Mouse (Mus musculus) midbrain, postnatal 0 days (tissue): ENCODE measurements around the gene Rtl8c. TPM values are rescaled to one million over a fixed set of nuclear protein-coding genes. Genes with fewer than 3 reads are reported as not detected.
A peak's percentile ranks its signal among the peaks of the same experiment; 100 is the strongest.
"Not testable (repeated sequence)": the region's sequence is repeated elsewhere in the genome, so short reads cannot be mapped to it uniquely, and the experiment has no call there.

Experiments used
- ATAC-seq: fragments of 200-750 bp; cut with Nextera tagmentation; 2 replicates; pipeline ENCODE4 v1.8.0; 2017; ENCODE audit warnings: moderate number of reproducible peaks, mild to moderate bottlenecking, moderate TSS enrichment, moderate library complexity; ENCODE audit not compliant: low FRiP score
- DNase-seq: peaks from one replicate; pipeline ENCODE4 v3.0.0-alpha.2; 2015; ENCODE audit warnings: low spot score
- H3K27ac ChIP-seq: fragments of 300-500 bp; sonication (generic); 2 replicates; pipeline ENCODE4 v1.5.1; 2014; ENCODE audit warnings: low read depth, mild to moderate bottlenecking, low read length, mixed read lengths
- H3K27me3 ChIP-seq: fragments of 300-500 bp; sonication (generic); 2 replicates; pipeline ENCODE4 v1.6.1; 2014; ENCODE audit warnings: low read length, control low read depth, mixed read lengths; ENCODE audit not compliant: insufficient read depth
- H3K36me3 ChIP-seq: fragments of 300-500 bp; sonication (generic); 2 replicates; pipeline ENCODE4 v1.6.1; 2014; ENCODE audit warnings: low read length, control low read depth, mixed read lengths; ENCODE audit not compliant: insufficient read depth
- H3K4me1 ChIP-seq: fragments of 300-500 bp; sonication (generic); 2 replicates; pipeline ENCODE4 v1.6.1; 2014; ENCODE audit warnings: mild to moderate bottlenecking, control low read depth, antibody characterized with exemption, low read length, mixed read lengths; ENCODE audit not compliant: insufficient read depth
- H3K4me2 ChIP-seq: fragments of 300-500 bp; sonication (generic); 2 replicates; pipeline ENCODE4 v1.6.1; 2014; ENCODE audit warnings: low read depth, mild to moderate bottlenecking, low read length, mixed read lengths; ENCODE audit not compliant: poor library complexity, severe bottlenecking
- H3K4me3 ChIP-seq: fragments of 300-500 bp; sonication (generic); 2 replicates; pipeline ENCODE4 v1.5.1; 2014; ENCODE audit warnings: low read depth, mild to moderate bottlenecking, low read length, moderate library complexity
- H3K9ac ChIP-seq: fragments of 300-500 bp; sonication (generic); replicated peaks from 2 replicates; pipeline ENCODE4 v1.6.1; 2014; ENCODE audit warnings: mild to moderate bottlenecking, low read length, moderate library complexity, mixed read lengths; ENCODE audit not compliant: poor library complexity, severe bottlenecking
- H3K9me3 ChIP-seq: fragments of 300-500 bp; sonication (generic); 2 replicates; pipeline ENCODE4 v1.6.1; 2016; ENCODE audit warnings: low read length, control low read depth
- CTCF ChIP-seq: IDR thresholded peaks from 2 replicates; pipeline ENCODE4 v1.5.1; 2016; ENCODE audit warnings: antibody characterized with exemption, mild to moderate bottlenecking
- WGBS: fragments of 180-500 bp; shearing (Covaris S2); extraction: QIAGEN DNeasy Blood & Tissue Kit; methylation state at CpG from one replicate; pipeline ENCODE4 v1.1.7; 2014; 5-methylcytosine and 5-hydroxymethylcytosine counted together
- polyA plus RNA-seq: library from polyadenylated mRNA; unstranded; fragments of >200 nt; fragmentation: Nextera tagmentation; extraction: Ambion mirVana; gene quantifications from 2 replicates; pipeline ENCODE4 v1.2.1, GENCODE M21; 2015
- total RNA-seq: library from RNA; depleted of rRNA; stranded (reverse); fragments of >200 nt; gene quantifications from 2 replicates; pipeline ENCODE4 v1.2.3, GENCODE M21; 2014; rRNA removed

Gene Rtl8c
- total RNA-seq (83.2 and 132 TPM in 2 replicates), polyA plus RNA-seq (251 and 255 TPM in 2 replicates)

- Histone ChIP-seq H3K9me3 (no peaks in the 10 kb centered on the region), H3K27ac (peak within 1 kb of the TSS; percentile 87), H3K4me2 (peak within 1 kb of the TSS; percentile 57), H3K4me3 (peak within 1 kb of the TSS; percentile 43), H3K9ac (peak within 1 kb of the TSS; percentile 67), H3K36me3 (no peaks in the 10 kb centered on the region), H3K4me1 (no peaks in the 10 kb centered on the region), H3K27me3 (no peaks in the 10 kb centered on the region)
- peak; percentile 46 for TF ChIP-seq CTCF
- ATAC-seq (peak; percentile 95), DNase-seq (peak; percentile 88)
- WGBS, result 20% methylated on average over 19 of the region's 20 CpGs
These were observed at the start of gene Rtl8c for GRCm38 (mm10) chrX:53607242-53608121. TSS of gene Rtl8c (plus strand) at chrX:53608032.

GRCm38 (mm10) chrX:53579311-53579710 lies 28.5 kb upstream of the Rtl8c start:
- Histone ChIP-seq H3K9ac (no peak overlapping the region), H3K36me3 (no peaks in the 10 kb centered on the region), H3K4me3 (no peak overlapping the region), H3K4me2 (no peak overlapping the region), H3K27ac (no peak overlapping the region), H3K4me1 (no peaks in the 10 kb centered on the region), H3K9me3 (no peaks in the 10 kb centered on the region), H3K27me3 (no peaks in the 10 kb centered on the region)
- ATAC-seq (no peak), DNase-seq (no peak)
- no peak for TF ChIP-seq CTCF
- 100% methylated on average over 1 of the region's 1 CpGs for WGBS

GRCm38 (mm10) chrX:53581407-53581806 lies 26.4 kb upstream of the Rtl8c start:
- H3K9me3 ChIP-seq, H3K27me3 ChIP-seq, H3K4me3 ChIP-seq, DNase-seq, ATAC-seq, H3K27ac ChIP-seq, H3K36me3 ChIP-seq, H3K4me1 ChIP-seq, H3K4me2 ChIP-seq, H3K9ac ChIP-seq: not testable (repeated sequence)
- 86% methylated on average over 2 of the region's 4 CpGs for WGBS

GRCm38 (mm10) chrX:53583404-53583803 lies 24.4 kb upstream of the Rtl8c start:
- H3K4me2 ChIP-seq, H3K4me3 ChIP-seq, H3K27ac ChIP-seq, H3K4me1 ChIP-seq, H3K9ac ChIP-seq, H3K36me3 ChIP-seq, H3K27me3 ChIP-seq, H3K9me3 ChIP-seq, DNase-seq: not testable (repeated sequence)
- WGBS, result 19% methylated on average over 2 of the region's 4 CpGs
- peak; percentile 54; the same call in 1 of the 2 replicates for ATAC-seq

GRCm38 (mm10) chrX:53599993-53600392 lies 7.8 kb upstream of the Rtl8c start:
- ATAC-seq, H3K27me3 ChIP-seq, H3K4me2 ChIP-seq, H3K9me3 ChIP-seq, H3K27ac ChIP-seq, H3K9ac ChIP-seq, H3K4me3 ChIP-seq, H3K4me1 ChIP-seq, H3K36me3 ChIP-seq, DNase-seq: not testable (repeated sequence)
- WGBS, result 0% methylated on average over 1 of the region's 2 CpGs
- TF ChIP-seq CTCF, result peak; percentile 62

GRCm38 (mm10) chrX:53606176-53606575 lies 1.7 kb upstream of the Rtl8c start:
- not testable (repeated sequence) for H3K36me3 ChIP-seq, DNase-seq

More at GRCm38 (mm10) chrX:53606176-53606575, 1.7 kb upstream of the Rtl8c start:
- H3K4me1 ChIP-seq, H3K9ac ChIP-seq, H3K4me3 ChIP-seq, H3K9me3 ChIP-seq, H3K27me3 ChIP-seq, ATAC-seq, H3K27ac ChIP-seq, H3K4me2 ChIP-seq: not testable (repeated sequence)
- 19% methylated on average over 1 of the region's 1 CpGs for WGBS
